Mouse (Mus musculus): Measurements from ENCODE around the gene Alg12. TPM values are rescaled to one million over a fixed set of nuclear protein-coding genes. Genes with fewer than 3 reads are reported as not detected.
"Not testable (repeated sequence)": the region's sequence is repeated elsewhere in the genome, so short reads cannot be mapped to it uniquely, and the experiment has no call there.

The Alg12 gene
- polyA plus RNA-seq, 1 experiment from 2014 or later: 9.4 TPM

GRCm38 (mm10) chr15:88799950-88800371, 19.2 kb downstream of the Alg12 start:
- 88% methylated on average over 11 of the region's 11 CpGs for WGBS
- H3K4me1 ChIP-seq: no peaks in the 10 kb centered on the region
- peaks cover 11% of the 10 kb centered on the region; the same call in 1 of the 2 replicates for H3K36me3 ChIP-seq (replicated peaks)
- no peaks in the 10 kb centered on the region for H3K9me3 ChIP-seq
- no peak for ATAC-seq (replicated peaks)
- no peak overlapping the region for H3K9ac ChIP-seq
- no peak overlapping the region for H3K4me3 ChIP-seq
- H3K27ac ChIP-seq: no peak overlapping the region
- no peaks in the 10 kb centered on the region for H3K27me3 ChIP-seq (replicated peaks)
- H3K4me2 ChIP-seq: no peak overlapping the region

- not testable (repeated sequence) for H3K4me3 ChIP-seq; H3K9me3 ChIP-seq; H3K27ac ChIP-seq; ATAC-seq (replicated peaks); H3K4me1 ChIP-seq; H3K4me2 ChIP-seq; H3K27me3 ChIP-seq (replicated peaks); H3K9ac ChIP-seq; H3K36me3 ChIP-seq (replicated peaks)
- WGBS: 85% methylated on average over 5 of the region's 5 CpGs
Measured at GRCm38 (mm10) chr15:88794729-88795128, 24.4 kb downstream of the Alg12 start.

GRCm38 (mm10) chr15:88792140-88792850, 26.8 kb downstream of the Alg12 start:
- Histone ChIP-seq H3K4me3 (no peak overlapping the region), H3K27ac (no peak overlapping the region), H3K4me2 (no peak overlapping the region), H3K4me1 (no peaks in the 10 kb centered on the region), H3K9ac (no peak overlapping the region), H3K27me3 (replicated peaks) (no peaks in the 10 kb centered on the region), H3K36me3 (replicated peaks) (no peaks in the 10 kb centered on the region; the same call in 1 of the 2 replicates), H3K9me3 (no peaks in the 10 kb centered on the region)
- ATAC-seq (replicated peaks): no peak
- WGBS: 88% methylated on average over 4 of the region's 4 CpGs

- H3K4me1 ChIP-seq; H3K27ac ChIP-seq; ATAC-seq (replicated peaks); H3K9ac ChIP-seq; H3K4me2 ChIP-seq; H3K27me3 ChIP-seq (replicated peaks); H3K4me3 ChIP-seq; H3K9me3 ChIP-seq: not testable (repeated sequence)
- WGBS: 88% methylated on average over 5 of the region's 5 CpGs
- peaks cover 25% of the 10 kb centered on the region for H3K36me3 ChIP-seq (replicated peaks)
Measured at GRCm38 (mm10) chr15:88774630-88775029, 44.5 kb downstream of the Alg12 start.

GRCm38 (mm10) chr15:88768537-88768936, 50.6 kb downstream of the Alg12 start:
- WGBS: 86% methylated on average over 1 of the region's 1 CpGs

GRCm38 (mm10) chr15:88766139-88766538, 53.0 kb downstream of the Alg12 start:
- not testable (repeated sequence) for H3K9me3 ChIP-seq; H3K27me3 ChIP-seq (replicated peaks); H3K27ac ChIP-seq; H3K9ac ChIP-seq; ATAC-seq (replicated peaks); H3K4me3 ChIP-seq; H3K4me2 ChIP-seq; H3K4me1 ChIP-seq
- WGBS: 100% methylated on average over 2 of the region's 2 CpGs
- H3K36me3 ChIP-seq (replicated peaks): peaks cover 28% of the 10 kb centered on the region

More at GRCm38 (mm10) chr15:88768537-88768936, 50.6 kb downstream of the Alg12 start:
- Histone ChIP-seq H3K27me3 (replicated peaks) (no peaks in the 10 kb centered on the region), H3K9me3 (no peaks in the 10 kb centered on the region; the same call in 1 of the 2 replicates), H3K9ac (no peak overlapping the region), H3K4me1 (no peaks in the 10 kb centered on the region), H3K27ac (no peak overlapping the region), H3K4me2 (no peak overlapping the region), H3K4me3 (no peak overlapping the region), H3K36me3 (replicated peaks) (peaks cover 32% of the 10 kb centered on the region)
- no peak for ATAC-seq (replicated peaks)

GRCm38 (mm10) chr15:88761551-88761950, 57.6 kb downstream of the Alg12 start:
- H3K36me3 ChIP-seq (replicated peaks): peaks cover 25% of the 10 kb centered on the region; the same call in 1 of the 2 replicates

GRCm38 (mm10) chr15:88758061-88758460, 61.1 kb downstream of the Alg12 start:
- Histone ChIP-seq H3K4me2 (no peak overlapping the region), H3K4me1 (peaks cover 20% of the 10 kb centered on the region), H3K27ac (no peak overlapping the region), H3K4me3 (no peak overlapping the region), H3K9me3 (no peaks in the 10 kb centered on the region), H3K27me3 (replicated peaks) (no peaks in the 10 kb centered on the region), H3K9ac (no peak overlapping the region), H3K36me3 (replicated peaks) (peaks cover 22% of the 10 kb centered on the region; the same call in 1 of the 2 replicates)
- ATAC-seq (replicated peaks): no peak
- WGBS: 95% methylated on average over 3 of the region's 3 CpGs

More at GRCm38 (mm10) chr15:88761551-88761950, 57.6 kb downstream of the Alg12 start:
- Histone ChIP-seq H3K9ac (no peak overlapping the region), H3K9me3 (no peaks in the 10 kb centered on the region), H3K27ac (no peak overlapping the region), H3K4me3 (no peak overlapping the region), H3K4me1 (no peaks in the 10 kb centered on the region), H3K4me2 (no peak overlapping the region), H3K27me3 (replicated peaks) (no peaks in the 10 kb centered on the region)
- WGBS: 90% methylated on average over 4 of the region's 4 CpGs
- ATAC-seq (replicated peaks): no peak

GRCm38 (mm10) chr15:88755761-88756160, 63.4 kb downstream of the Alg12 start:
- H3K27ac ChIP-seq: no peak overlapping the region
- peaks cover 9% of the 10 kb centered on the region; the same call in 1 of the 2 replicates for H3K36me3 ChIP-seq (replicated peaks)
- H3K4me3 ChIP-seq: no peak overlapping the region
- ATAC-seq (replicated peaks): no peak
- H3K4me1 ChIP-seq: peaks cover 26% of the 10 kb centered on the region
- no peak overlapping the region for H3K4me2 ChIP-seq
- H3K9ac ChIP-seq: no peak overlapping the region
- 98% methylated on average over 18 of the region's 18 CpGs for WGBS
- H3K27me3 ChIP-seq (replicated peaks): no peaks in the 10 kb centered on the region
- H3K9me3 ChIP-seq: no peaks in the 10 kb centered on the region

Other genes with a start within 250 kb of the Alg12 start
- gene Zdhhc25, start 219.0 kb downstream of the Alg12 start, polyA plus RNA-seq (2015; fragmentation: Nextera tagmentation; extraction: Ambion mirVana): not detected in 2 replicates
- gene Brd1, start 85.1 kb downstream of the Alg12 start, polyA plus RNA-seq (2015; fragmentation: Nextera tagmentation; extraction: Ambion mirVana): 20.8 and 21.1 TPM in 2 replicates
- 17.7 and 19.0 TPM in 2 replicates for gene Zbed4, start 67.7 kb downstream of the Alg12 start, polyA plus RNA-seq (2015; fragmentation: Nextera tagmentation; extraction: Ambion mirVana)
- gene Creld2, start 328 bp upstream of the Alg12 start, polyA plus RNA-seq (2015; fragmentation: Nextera tagmentation; extraction: Ambion mirVana): 60.7 and 69.3 TPM in 2 replicates
- 69.0 and 72.4 TPM in 2 replicates for gene Pim3, start 42.9 kb upstream of the Alg12 start, polyA plus RNA-seq (2015; fragmentation: Nextera tagmentation; extraction: Ambion mirVana)
- 0.17 TPM in 2 replicates for gene Ttll8, start 135.1 kb upstream of the Alg12 start, polyA plus RNA-seq (2015; fragmentation: Nextera tagmentation; extraction: Ambion mirVana)
- gene Mlc1, start 159.7 kb upstream of the Alg12 start, polyA plus RNA-seq (2015; fragmentation: Nextera tagmentation; extraction: Ambion mirVana): 14.8 and 15.5 TPM in 2 replicates
- not detected in 2 replicates for gene Mov10l1, start 163.6 kb upstream of the Alg12 start, polyA plus RNA-seq (2015; fragmentation: Nextera tagmentation; extraction: Ambion mirVana)
- 8.5 and 9.1 TPM in 2 replicates for gene Panx2, start 240.4 kb upstream of the Alg12 start, polyA plus RNA-seq (2015; fragmentation: Nextera tagmentation; extraction: Ambion mirVana)

Data from midbrain, embryonic 15.5 days (tissue).